Mouse (Mus musculus) layer of hippocampus, adult 18-20 months (tissue): ENCODE measurements at regions not wholly inside any gene's neighbourhood (a gene's known extent, or its start where the extent isn't known, plus 50 kb on each side); places are given as distances from the start of the nearest gene placed in this dataset.
"Not testable (repeated sequence)": the region's sequence is repeated elsewhere in the genome, so short reads cannot be mapped to it uniquely, and the experiment has no call there.

Source experiments
- DNase-seq, 2 experiments: peaks; one replicate each; pipeline ENCODE4 v3.0.0; 2022; ENCODE audit warnings: low spot score in 2 of 2

DNA sequence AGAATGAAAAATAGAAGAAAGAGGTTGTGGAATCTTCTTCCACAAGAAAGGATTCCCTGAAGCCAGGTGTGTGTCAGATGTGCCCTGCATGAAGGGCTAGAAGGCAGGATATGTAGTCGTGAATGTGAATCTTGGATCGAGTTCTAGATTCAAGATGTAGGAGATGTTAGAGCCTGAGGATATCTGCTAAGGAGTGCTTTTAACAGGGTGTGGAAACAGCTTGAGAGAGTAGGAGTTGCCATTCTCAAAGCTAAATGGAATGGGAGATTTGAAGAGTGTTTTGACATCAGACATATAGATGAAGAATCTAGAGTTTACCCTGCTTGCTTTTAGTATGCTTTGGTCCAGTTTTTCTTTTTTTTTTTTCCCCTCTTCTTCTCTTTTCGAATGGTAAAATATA lies 590.3 kb downstream of the Sis start:
- no peak for DNase-seq

DNA sequence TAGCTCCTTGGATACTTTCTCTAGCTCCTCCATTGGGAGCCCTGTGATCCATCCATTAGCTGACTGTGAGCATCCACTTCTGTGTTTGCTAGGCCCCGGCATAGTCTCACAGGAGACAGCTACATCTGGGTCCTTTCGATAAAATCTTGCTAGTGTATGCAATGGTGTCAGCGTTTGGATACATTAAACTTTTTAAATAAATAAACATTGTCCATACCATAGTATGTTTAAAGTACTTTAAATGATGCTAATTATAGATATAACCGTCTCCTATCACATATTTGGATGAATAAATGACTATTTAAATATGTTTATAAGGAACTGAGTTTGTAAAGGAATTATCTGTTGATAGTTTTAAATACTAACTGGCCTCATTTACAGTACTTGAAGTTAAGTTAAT lies 607.8 kb downstream of the Sis start:
- not testable (repeated sequence) for DNase-seq

GRCm38 (mm10) chr3:72328066-72328465 lies 639.6 kb downstream of the Sis start:
- no peak for DNase-seq

DNA sequence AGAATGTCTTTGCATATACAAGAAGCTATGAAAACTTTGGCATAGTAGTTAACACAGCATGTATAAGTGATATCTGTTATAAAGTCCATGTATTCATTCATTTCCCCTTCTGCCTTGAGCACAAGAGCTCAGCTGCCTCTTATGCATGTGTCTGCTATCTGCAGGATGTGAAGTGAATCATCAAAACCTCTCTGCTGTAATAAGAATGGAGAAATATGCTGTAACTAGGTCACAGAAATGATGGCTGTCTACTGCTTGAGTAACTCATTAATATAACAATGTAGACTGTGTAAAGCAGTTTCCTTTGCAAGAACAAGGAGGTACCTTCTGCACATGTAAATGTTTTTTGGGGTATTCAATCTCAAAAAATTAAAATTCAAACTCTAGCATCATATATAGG lies 643.8 kb downstream of the Sis start:
- DNase-seq: no peak

DNA sequence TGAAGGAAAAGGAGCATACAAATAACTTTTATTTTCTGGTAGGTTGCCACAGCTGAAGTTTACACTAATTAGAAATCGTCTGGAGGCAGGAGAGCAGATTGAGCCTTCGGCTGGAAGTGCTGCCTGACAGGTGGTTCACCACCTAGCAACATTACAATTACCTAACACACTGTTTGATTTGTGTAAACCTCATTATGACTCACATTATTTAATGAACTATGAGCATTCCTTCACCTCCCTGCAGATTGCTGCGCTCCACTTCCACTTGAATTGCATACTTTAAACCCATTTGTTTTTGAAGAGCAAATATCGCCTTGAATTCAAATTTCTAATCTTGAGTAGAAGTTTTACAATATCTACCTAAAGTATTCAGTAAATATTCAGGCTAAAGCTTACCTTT lies 663.0 kb downstream of the Sis start:
- peak in 1 of 2 experiments; percentile 3 for DNase-seq
